Mouse (Mus musculus) WW6 (cell line): Measurements from ENCODE around the gene Capn7.

Experiments used
- DNase-seq: peaks from one replicate; pipeline ENCODE4 v3.0.0-alpha.2; 2013; ENCODE audit warnings: low read depth, low spot score

Capn7 gene

DNA sequence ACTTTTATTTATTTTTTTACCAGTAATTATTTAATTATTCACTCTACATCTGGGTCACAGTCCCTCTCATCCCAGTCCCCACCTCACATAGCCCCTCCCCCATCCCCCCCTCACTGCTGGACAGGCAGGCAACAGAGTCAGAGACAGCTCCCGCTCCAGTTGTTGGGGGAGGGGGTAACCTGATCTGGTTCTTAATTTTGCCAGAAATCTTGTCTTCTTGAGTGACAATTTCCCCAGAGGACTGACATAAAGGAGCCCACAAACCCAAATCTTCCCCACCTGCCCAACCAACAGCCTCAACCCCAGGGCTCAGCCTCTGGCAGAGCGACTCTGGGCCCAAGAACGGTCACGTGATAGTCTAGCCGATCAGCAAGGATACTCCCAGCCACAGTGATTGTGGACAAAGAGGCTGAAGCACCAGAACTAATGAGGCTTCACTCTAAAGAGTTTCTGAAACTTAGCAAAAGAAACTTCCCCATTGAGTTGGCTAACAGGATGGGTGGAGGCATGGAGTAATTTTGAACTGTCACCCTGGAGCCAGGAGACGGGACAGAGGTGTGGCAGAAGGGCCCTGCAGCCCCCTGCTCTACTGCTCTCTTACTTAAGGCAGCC is 77.1 kb downstream of the Capn7 start:
- no peak for DNase-seq

DNA sequence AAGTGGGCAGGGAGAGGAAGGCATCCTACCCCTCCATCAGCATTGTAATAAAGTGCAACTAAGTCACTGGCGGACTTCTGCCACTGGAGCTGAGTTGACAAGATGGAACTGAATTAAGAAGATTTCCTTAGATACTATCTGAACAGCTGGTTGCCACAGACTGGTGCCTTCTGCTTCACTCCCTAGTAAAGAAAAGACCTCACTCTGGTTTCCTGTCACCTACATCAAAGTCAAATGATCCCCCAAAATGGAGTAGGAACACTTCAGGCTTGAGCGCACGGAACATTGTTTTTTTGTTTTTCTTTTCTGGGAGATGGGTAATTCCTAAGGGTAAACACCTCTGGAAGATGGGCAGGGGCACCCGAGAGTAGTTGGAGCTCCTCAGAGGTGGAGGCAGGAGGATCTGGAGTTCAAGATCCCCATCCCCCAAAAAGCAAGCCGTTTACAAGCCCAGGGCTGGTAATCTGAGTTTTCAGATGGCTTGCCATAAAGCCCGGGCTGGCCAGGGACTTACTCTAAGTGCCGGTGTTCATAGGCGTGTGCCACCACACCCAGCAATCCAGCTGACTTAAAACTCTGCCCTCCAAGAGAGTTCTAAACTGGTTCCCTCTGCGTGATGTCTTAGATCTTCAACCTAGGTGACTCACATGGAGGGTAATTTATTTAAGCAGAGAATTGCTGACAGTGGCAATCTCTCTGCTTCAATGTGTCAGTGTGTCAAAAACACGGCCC is 78.0 kb downstream of the Capn7 start:
- DNase-seq: no peak

GRCm38 (mm10) chr14:31414967-31415376 is 78.5 kb downstream of the Capn7 start:
- no peak for DNase-seq

DNA sequence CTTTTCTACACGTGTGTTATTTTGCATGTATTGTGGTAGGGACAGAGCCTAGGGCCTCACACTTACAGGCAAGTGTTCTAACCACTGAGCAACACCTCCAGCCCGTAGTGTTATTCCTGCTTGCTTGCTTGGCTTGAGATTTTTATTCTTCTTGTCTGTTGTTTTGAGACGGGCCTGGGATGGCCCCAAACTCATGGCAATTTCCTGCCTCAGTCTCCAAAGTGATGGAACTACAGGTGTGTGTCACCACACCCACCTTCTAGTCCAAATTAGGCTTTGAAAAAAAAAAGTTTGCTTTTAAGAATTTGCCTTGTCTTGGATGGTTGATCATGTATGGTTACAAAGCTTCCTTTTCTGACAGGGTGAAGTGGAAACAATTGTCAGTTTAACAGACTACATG is 80.0 kb downstream of the Capn7 start:
- DNase-seq: no peak

DNA sequence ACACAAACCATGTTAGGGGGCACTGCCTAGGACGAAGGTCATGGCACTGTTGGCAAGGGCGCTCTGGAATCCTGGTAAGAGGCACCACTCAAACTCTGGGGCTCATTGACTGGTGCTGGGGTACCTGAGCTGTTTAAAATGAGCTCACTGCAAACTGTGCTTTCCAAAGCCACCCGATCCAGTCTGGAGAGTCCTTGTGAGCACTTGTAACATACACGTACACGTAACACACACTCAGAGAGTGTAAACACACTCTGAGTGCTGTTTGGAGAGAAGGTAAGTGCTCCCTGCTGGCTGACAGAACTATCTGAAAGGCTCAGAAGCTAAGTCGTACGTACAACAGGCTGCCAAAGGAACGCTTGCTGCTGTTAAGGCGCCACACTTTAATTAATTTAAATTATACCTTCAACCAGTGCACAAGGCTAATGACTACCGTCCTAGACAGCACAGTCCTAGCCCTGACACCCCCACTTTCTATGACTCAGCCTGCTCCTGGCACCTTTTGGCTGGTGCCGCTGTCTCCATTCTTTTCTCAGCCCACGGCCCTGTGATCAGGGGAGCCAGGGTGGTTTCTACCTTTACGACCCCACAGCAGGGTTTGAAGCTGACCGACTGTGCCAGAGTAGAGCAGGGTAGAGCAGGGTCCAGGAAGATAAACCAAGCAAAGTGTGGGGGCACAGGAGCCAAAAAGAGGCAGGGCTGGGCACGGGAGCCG is 80.6 kb downstream of the Capn7 start:
- no peak for DNase-seq

DNA sequence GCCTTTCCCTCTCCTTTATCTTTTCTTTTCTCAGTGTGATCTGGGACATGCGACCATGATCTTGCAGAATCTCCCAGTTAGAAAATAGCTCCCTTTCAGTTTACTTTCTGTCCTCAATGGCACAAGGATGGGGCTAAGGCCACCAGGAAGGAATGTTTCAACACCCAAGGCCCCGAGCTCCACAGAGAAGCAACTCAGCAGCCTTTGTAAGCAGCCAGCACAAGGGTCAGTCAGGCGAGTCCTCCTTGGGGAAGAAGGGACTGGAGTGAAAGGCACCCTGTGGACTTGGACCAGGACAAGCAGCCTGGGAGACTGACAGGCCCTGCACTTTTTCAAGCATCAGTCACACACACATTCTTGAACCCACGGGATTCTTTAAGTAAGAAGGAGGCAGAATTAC is 82.8 kb downstream of the Capn7 start:
- no peak for DNase-seq

GRCm38 (mm10) chr14:31420135-31420534 is 83.7 kb downstream of the Capn7 start:
- DNase-seq: no peak

GRCm38 (mm10) chr14:31420562-31420961 is 84.1 kb downstream of the Capn7 start:
- DNase-seq: no peak

GRCm38 (mm10) chr14:31420985-31421384 is 84.5 kb downstream of the Capn7 start:
- DNase-seq: no peak
